Mouse (Mus musculus) spleen, postnatal 10 days (tissue): ENCODE results near the gene Fat3.

ENCODE experiments used
- DNase-seq, 2 experiments: peaks; one replicate each; pipeline ENCODE4 v3.0.0; 2021 to 2022; ENCODE audit warnings: low spot score in 2 of 2

The Fat3 gene

DNA sequence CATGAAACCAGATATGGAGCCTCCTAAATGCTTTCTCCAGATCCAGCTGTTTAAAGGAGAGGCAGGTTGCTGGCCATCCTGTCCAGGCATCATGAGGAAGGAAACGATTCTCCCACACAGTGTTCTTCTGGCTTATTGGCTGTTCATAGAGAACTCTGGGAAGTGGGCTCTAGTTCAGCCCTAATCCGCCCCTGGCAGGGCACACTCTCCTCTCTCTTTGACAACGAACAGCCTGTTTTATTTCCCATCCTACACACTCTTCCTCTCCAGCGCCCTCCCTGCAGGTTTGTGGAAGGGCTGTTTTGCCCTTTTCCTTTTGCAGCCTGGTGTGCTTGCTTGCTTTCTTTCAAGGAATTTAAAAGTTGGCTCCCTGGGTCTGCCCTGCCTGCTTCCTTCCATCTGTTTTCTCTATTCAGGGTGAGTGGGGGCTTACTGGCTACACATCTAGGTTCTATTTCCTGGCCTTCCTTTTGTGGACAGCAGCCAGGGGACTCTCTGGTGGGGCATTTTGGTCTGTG lies 472.6 kb downstream of the Fat3 start:
- DNase-seq, result no peak

DNA sequence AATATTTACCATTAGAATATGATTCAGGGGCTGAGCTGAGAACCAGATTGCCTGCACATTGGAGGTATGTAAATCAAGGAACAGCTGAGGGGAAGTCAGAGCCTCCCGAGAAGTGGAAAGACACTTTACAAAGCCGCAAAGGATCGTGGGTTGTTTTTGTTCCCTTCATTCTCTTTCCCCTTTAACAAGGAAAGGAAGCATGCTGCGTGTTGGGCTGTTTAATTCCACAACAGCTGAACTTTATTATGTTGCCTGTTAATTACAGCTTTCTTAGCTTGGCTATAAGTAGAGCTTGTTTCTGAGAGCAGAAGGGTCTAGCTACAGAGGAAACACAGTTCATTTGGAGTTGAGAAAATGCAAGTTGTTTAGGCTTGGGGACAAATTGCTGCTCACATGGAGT lies 475.0 kb downstream of the Fat3 start:
- no peak for DNase-seq

DNA sequence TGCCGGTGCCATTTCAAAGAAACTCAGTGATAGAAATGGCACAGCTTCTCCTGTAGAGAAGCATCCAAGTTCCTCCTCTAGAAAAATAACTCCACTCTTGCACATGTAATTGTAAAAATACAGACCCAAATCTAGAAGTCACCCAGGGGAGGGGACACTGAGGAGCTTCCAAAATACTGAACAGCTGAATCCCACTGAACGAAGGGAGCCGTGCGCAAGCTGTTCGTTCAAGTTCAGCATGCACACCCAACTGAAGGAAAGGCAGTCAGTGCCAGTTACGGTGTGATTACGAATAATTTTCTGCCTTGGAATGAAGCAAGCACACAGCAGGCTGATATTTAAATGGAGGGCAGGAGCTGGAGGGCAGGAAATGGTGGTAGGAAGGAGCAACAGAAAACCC lies 476.4 kb downstream of the Fat3 start:
- DNase-seq, result no peak

DNA sequence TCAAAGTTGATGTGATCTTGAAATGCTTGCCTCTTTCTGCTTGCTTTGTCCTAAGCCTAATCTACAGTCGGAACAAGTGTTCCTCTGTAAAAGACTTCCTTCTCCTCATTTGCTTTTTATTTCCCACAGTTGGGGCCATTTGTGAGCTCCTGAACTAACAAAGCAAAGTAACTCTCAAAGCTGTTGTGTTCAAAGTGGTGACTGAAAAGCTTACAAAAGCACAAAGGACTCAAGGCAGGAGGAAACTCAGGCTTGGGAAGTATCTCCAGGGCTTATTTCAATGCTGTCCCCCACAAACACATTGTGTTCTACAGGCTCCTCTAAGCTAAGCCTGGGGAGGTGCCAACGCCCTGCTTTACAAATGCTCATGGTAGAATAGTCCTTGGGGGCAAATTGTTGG lies 487.0 kb downstream of the Fat3 start:
- no peak for DNase-seq

DNA sequence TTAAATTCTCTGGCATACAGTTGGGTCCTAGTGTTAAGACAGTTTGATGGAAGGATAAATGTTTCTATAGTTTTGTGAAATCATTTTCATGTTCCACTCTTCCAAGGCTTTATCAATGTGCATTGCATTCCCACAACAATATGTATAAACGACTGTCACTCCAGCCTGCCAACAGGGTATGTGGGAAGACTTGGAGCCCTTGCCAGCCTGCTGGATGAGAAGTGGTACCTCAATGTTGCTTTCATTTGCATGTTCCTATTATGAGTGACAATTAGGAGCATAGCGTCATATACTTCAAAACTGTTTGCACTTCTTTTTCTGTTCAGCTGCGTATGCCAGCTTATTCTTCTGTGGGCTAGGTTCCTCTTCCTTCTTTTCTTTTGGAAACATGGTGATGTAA lies 489.7 kb downstream of the Fat3 start:
- no peak for DNase-seq

DNA sequence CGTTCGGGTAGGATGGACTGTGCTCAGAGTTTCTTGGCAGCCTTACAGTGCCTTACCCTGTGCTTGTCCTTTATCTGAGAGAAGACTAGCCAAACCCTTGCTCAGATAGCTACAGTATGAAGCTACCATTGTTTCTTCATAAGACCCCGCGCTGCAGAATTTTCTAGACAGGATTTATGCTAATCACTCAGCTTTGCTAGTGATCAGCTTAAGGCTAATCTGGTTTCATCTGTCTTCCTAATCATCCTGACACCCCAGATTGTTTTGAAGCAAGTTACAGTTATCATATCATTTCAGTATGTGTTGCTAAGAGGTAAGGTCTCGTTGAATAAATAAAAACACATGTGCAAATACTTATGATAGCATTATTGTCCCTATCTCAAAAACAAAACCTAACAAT lies 493.6 kb downstream of the Fat3 start:
- DNase-seq, result no peak

DNA sequence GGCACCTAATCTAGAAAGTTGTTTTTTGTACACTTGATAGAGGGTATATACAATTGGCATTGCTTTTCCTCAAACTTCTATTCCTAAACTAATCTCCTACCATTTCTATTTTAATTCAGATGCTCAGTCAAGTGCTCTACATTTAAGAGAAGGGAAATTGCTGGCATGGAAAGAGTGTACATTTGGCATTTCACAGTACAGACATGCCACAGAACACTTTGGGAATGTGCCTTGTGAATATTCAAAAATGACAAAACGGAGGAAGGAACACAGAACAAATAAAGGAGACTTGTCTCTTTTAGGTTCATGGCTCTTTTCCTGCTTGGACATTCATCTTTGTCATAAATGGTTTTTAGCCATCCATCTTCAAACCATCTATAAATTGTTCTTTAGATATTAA lies 498.1 kb downstream of the Fat3 start:
- DNase-seq, result no peak

DNA sequence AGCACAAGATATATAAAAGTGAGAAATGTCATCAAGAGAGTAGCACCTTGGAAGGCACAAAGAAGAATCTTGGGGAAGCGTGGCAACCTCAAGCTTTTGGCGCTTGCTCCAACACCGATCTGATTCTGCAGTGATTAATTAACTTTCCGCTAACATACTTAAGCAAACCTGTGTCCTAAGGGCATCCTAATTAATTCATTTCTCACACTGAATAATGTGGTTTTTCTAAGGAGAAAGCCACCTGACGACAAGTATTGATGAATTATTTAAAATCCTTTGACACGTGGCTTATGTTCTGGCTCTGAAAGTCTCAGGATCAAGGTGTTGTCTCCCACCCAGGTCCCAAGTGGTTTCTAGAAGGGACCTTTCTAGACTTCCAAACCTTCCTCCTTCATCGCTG lies 506.3 kb downstream of the Fat3 start:
- DNase-seq, result no peak

DNA sequence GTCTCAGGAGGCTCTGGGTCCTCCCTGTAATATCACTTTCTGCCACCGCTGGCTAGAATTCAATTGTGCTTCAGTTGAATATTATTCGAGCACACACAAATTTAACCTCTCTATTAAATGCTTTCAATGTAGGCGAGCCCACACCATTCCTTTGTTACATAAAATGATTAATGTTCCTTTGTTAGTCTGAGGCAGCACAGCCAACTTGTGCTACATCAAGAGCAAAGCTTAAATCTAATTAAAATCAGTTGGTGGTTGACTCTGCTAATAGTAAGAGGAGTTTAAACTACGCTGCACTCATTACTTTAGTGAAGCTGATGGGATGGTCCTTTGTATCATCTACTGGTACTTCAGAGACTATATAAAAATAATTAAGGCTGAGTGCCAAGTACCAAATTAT lies 506.9 kb downstream of the Fat3 start:
- DNase-seq, result no peak

DNA sequence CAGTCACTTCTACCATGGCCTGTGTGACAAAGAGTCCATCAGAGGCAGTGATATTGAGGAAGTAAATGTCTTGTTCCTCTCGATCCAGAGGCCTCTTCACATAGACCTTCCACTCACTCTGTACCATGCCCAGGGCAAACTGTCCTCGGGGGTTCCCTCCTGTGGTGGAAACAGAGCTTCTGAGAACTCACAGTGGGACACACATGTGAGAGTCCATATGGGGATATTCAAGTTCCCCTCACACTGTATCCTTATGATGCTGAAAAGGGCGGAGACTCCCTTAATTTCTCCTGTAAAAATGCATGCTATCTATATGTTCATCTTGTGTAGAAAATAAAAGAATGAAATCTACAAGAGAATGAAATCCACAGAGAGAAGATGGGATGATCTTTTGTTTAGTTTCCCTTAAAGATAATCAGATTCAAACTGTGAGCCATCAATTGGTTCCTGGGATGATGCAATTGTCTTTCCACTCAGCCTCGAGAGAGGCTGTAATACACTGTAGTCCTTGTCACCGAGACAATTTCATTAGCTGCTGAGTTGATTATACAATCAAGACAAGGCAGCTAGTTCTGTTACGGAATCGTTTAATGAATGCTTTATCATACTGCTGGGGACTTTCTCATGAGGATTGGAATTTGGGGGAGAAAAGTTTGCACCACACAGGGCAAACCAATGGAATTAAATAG lies 508.8 kb downstream of the Fat3 start:
- DNase-seq, result no peak

DNA sequence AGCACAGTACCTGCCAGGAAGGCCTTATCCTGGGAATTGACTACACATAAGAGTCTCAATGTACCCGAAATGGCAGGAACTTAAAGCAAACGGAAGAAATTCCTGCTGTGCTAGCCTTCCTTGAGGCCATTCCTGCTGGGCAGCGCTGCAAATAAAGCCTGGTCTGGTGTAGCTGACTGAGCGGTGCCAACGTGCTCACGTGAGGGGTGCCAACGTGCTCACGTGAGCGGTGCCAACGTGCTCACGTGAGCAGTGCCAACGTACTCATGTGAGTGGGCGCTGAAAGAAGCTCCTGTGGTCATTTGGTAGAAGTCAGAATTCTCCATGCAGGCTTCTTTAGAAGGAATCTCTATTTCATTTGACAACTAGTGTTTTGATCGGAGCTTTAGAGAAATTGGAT lies 522.8 kb downstream of the Fat3 start:
- DNase-seq, result no peak

DNA sequence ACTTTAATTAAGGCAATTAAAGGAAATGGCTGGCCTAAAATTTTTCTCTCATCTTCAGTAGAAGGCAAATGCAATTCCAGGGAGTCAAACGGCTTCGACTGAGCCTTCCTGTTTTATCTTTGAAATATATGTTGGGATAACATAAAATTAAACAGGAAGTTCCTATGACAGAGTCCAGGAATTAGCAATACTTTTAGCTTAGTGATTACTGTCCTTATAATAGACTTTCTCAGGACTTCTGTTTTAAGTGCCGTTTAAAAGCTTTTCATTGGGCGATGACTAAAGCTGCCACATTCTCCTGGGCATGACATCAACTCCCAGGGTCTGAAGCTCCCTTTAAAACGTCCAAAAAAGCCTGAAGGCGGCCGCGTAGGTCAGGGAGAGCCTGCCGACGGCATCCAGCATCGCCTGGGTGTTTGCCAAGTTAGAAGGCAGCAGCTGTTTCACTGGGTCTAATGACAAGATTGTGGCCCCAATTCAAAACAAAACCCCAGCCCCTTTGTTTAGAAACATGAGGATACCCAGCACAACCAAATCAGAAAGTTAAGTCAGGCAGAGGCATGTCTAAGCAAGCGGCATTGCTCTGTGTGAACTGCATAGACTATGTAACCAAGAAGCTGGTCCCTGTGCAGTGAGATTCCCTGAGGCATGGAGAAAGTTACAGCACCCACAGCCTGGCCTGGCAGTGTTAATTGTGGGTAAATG lies 524.0 kb downstream of the Fat3 start:
- DNase-seq, result no peak

DNA sequence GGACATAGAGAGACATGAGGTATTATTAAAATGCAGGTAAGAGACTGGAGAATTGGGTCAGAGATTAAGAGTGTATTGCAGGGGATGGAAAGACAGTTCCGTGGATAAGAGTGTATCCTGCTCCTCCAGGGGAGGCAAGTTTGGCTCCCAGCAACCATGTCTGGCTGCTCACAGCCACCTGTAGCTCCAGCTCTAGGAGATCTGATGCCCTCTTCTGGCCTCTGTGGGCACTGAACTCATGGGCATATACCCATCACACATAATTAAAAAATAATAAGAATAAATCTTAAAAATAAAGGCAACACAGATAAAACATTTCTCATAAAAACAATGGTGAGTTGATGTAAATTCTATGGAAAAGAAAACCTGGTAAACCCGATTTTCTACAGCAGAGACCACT lies 525.1 kb downstream of the Fat3 start:
- no peak for DNase-seq

DNA sequence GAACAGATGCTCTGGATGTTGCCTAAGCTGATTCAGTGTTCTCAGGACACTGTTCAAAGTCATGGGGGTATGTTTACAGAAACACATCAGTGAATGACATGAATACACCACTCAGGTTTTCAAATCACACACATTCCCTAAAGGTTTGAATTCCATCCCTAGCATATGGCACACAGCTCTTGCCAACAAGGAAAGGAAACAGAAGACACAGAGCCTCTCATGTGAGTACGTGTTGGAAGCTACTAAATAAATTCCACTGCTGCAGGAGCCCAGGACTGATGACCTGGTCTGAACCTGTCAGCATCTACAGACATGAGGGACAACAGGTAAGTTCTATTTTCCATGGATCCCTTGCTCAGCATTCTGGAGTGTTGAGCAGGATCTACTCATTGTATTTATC lies 528.9 kb downstream of the Fat3 start:
- DNase-seq, result no peak

DNA sequence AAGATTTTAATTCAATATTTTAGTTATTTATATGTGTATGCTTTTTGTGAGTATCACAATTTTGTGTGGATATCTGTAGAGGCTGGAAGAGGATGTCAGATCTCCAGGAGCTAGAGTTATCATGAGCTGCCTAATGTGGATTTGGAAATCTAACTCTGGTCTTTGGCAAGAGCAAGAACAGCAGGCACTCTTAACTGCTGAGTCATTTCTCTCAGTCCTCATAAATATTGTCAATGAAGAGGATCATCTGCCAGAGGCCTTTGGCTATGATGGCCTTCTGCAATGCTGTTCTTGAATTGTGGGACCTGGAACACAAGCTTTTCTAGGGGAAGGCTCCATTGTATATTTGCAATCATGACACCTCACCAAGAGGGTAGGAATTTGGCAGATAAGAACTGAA lies 529.7 kb downstream of the Fat3 start:
- no peak for DNase-seq

DNA sequence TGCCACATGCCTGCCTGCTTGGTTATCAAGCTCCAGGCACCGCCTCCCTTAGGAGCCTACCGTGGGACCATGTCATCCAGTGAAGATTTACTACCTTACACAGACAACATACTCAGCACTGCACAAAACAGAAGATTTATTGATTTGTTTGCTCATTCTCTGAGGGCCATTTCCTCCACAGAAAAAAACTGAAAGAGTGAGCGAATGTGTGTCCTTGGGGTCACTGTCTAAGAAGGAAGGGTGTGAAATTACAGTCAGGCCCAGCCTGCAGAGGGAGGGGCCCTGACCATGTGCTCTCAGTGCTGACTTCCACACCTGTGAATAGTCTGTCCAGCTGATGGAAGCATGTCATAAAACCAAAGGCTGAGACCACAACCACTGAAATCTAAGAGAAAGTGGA lies 536.9 kb downstream of the Fat3 start:
- no peak for DNase-seq

DNA sequence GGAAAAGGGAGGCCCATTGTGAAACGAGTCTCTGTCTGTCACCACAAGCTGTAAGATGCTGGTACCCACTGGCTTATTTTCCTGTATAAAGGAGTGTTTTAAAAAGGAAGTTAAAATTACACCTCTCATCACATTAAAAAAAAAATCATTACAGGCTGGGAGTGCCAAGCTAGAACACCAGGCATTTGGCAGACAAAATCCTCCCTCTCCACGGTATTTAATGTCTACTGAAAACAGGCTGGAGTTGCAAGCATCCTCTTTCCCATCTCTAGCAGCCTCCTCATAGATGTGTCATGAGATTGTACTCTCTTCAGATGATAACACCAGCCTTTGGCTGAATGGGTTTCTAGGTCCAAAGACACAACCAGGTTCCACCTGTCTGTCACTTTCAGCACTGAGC lies 538.2 kb downstream of the Fat3 start:
- no peak for DNase-seq

DNA sequence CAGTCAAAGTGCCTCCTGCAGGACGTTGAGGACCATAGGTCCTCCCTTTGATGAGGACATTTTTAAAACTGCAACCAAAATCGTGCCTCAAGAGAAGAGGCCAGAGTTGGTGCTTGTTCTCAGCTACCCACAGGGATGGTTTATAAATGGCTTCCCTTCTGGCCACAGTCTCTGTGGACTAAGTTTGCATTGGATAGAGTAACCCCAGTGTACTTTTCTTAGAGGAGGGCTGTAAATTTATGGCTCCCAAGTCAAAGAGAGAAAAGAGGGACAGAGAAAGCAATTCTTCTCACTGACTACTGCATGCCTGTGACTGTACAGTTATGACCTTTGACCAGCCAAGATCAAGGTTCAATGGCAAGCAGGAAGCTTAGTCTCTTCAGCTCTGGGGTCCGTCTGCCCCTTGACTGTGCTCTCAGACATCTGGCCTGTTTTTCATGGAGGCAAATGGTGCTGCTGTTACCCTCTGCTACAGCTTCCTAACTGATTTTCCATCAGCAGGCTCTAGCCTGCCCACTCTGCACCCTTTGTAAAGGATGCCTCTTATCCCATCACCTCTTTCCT lies 542.8 kb downstream of the Fat3 start:
- DNase-seq, result no peak

DNA sequence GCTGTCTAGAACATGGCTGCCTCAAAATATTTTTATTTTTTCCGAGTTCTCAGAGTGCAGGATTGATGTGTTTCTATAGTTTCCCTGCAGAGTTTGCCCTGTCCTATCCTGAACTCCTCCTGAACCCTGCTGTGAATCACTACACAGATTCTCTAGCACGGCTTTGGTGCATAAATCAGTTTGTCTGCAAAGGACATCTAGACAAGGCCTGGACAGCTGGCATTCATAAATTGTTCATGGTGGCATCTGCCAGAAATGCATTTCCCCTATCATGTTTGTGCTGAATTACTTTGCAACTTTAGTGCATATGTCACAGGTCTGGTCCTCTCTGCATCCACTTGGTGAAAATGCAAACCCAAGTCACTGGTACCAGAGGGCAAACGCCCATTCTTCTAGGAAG lies 543.3 kb downstream of the Fat3 start:
- no peak for DNase-seq

DNA sequence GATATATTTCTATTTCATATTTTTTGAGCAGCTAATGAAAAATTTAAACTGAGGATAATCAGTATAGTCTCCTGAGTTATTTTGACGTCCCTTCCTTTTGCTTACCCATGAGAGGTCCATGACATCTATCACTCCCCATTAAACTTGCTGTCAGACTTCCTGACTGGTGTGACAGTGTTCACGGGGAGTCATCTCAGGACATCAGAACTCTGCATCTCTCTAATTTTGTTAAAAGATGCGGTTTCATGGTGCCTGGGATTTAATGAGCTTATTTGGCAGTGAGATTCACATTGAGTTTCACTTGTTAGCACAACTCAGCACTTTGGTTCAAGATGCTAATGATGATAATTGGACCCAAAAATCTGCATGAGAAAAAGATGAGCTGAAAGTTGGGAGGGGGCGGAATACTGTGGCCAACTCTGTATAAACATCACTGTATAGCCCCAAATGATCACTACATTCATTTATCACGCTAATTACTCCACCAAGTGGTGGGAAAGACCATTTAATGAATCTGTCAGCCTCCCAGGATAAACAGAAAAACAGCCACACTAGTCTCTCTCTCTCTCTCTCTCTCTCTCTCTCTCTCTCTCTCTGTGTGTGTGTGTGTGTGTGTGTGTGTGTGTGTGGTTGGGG lies 545.8 kb downstream of the Fat3 start:
- DNase-seq, result no peak

DNA sequence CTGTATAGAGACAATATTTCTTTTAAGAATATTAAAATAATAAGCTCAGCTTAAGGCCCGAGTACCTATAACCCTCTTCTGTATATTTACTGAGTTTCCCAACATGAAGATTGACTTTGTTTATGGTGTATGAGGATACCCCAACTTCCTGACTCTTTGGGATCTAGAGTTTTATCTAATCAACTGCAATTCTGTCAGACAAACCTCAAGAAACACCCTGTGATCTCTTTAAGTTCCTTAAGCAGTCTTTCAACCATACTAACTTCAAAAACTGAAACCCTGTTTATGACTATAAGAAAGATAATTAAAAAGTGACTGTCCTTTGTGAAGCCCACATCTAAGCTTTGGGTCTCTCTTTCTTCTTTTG lies 546.8 kb downstream of the Fat3 start:
- no peak for DNase-seq

DNA sequence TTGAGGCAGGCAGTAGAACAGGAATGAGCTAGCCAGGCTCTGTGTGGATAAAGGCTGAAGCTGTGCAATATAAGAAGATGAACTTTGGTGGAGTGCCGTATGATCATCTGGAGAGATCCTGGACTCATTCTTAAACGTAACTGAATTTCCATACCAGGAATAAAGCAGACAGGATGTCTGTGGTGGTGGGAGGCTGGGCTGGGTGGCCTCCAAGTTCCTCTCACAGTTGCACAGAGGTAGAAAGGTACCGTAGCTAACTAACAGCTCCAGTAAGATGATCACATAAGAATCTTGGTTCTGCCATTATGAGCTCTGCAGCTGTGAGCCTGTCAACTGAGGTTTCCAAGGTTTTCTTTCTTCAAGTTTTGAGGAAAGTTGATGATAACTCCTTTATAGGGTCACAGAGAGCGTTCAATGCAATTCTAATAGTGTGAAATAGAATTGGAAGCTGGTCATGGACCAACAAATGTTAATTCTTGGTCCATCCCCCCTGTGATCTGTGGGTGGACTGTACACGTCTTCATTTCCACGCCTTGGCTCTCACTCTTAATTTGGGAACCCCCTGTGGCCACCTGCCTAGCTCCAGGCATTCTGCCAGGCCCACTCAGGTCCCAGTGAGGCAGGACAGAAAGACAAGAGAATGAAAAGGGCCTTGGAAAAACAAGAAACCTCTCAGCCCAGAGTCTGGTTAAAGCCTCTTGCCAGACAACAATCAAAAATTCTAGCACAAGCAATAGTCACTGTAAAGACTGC lies 547.3 kb downstream of the Fat3 start:
- no peak for DNase-seq
